Mouse (Mus musculus): ENCODE measurements around the gene Pbp2.

The Pbp2 gene

GRCm38 (mm10) chr6:135299024-135299550, 11.1 kb downstream of the Pbp2 start:
- DNase-seq, result no peak

- DNase-seq, result no peak
These were observed 12.6 kb downstream of the Pbp2 start for GRCm38 (mm10) chr6:135297570-135297969.

- DNase-seq, result no peak
These were observed 13.9 kb downstream of the Pbp2 start for GRCm38 (mm10) chr6:135296267-135296666.

GRCm38 (mm10) chr6:135295082-135295861, 14.9 kb downstream of the Pbp2 start:
- DNase-seq, result no peak

- no peak for DNase-seq
These were observed 16.1 kb downstream of the Pbp2 start for GRCm38 (mm10) chr6:135294150-135294549.

- DNase-seq, result no peak
These were observed 17.8 kb downstream of the Pbp2 start for GRCm38 (mm10) chr6:135292391-135292790.

- peak; percentile 6 for DNase-seq
These were observed 30.3 kb downstream of the Pbp2 start for GRCm38 (mm10) chr6:135279856-135280255.

GRCm38 (mm10) chr6:135279286-135279685, 30.9 kb downstream of the Pbp2 start:
- DNase-seq, result no peak

GRCm38 (mm10) chr6:135278302-135278701, 31.9 kb downstream of the Pbp2 start:
- DNase-seq, result no peak

GRCm38 (mm10) chr6:135276474-135277295, 33.5 kb downstream of the Pbp2 start:
- no peak for DNase-seq

GRCm38 (mm10) chr6:135275231-135275630, 35.0 kb downstream of the Pbp2 start:
- no peak for DNase-seq

- DNase-seq, result no peak
These were observed 37.1 kb downstream of the Pbp2 start for GRCm38 (mm10) chr6:135273066-135273465.

- DNase-seq, result no peak
These were observed 38.4 kb downstream of the Pbp2 start for GRCm38 (mm10) chr6:135271761-135272160.

GRCm38 (mm10) chr6:135269626-135270025, 40.6 kb downstream of the Pbp2 start:
- DNase-seq, result no peak

GRCm38 (mm10) chr6:135268392-135268791, 41.8 kb downstream of the Pbp2 start:
- DNase-seq, result no peak

- DNase-seq, result no peak
These were observed 43.0 kb downstream of the Pbp2 start for GRCm38 (mm10) chr6:135267221-135267620.

GRCm38 (mm10) chr6:135266056-135266455, 44.1 kb downstream of the Pbp2 start:
- DNase-seq, result no peak

GRCm38 (mm10) chr6:135264136-135264535, 46.1 kb downstream of the Pbp2 start:
- no peak for DNase-seq

- no peak for DNase-seq
These were observed 47.6 kb downstream of the Pbp2 start for GRCm38 (mm10) chr6:135262565-135262964.

- no peak for DNase-seq
These were observed 49.1 kb downstream of the Pbp2 start for GRCm38 (mm10) chr6:135261124-135261523.

- no peak for DNase-seq
These were observed 49.8 kb downstream of the Pbp2 start for GRCm38 (mm10) chr6:135260435-135260834.
